Mouse (Mus musculus) spleen, adult 2 months (tissue): ENCODE data around the gene Gm4881. TPM values are rescaled to one million over a fixed set of nuclear protein-coding genes. Genes with fewer than 3 reads are reported as not detected.

Experiments used
- DNase-seq, 2 experiments: peaks; one replicate each; pipeline versions ENCODE4 v3.0.0 to v3.0.0-alpha.2; 2012 to 2021; ENCODE audit warnings: low spot score in 2 of 2, low read depth in 1 of 2
- H3K27ac ChIP-seq: fragments of 200-500 bp; 2 replicates; pipeline ENCODE4 v1.5.1; 2012; ENCODE audit warnings: low read length, inconsistent platforms; ENCODE audit not compliant: insufficient read depth
- H3K27me3 ChIP-seq: fragments of 200-500 bp; 2 replicates; pipeline ENCODE4 v1.6.1; 2012; ENCODE audit warnings: mild to moderate bottlenecking, moderate library complexity, low read length, inconsistent platforms; ENCODE audit not compliant: control insufficient read depth, insufficient read depth
- H3K36me3 ChIP-seq: fragments of 200-500 bp; 2 replicates; pipeline ENCODE4 v1.6.1; 2012; ENCODE audit warnings: mild to moderate bottlenecking, low read length, inconsistent platforms; ENCODE audit not compliant: control insufficient read depth, insufficient read depth
- H3K4me1 ChIP-seq: fragments of 200-500 bp; 2 replicates; pipeline ENCODE4 v1.6.1; 2011; ENCODE audit warnings: inconsistent platforms; ENCODE audit not compliant: control insufficient read depth, insufficient read depth, insufficient read length
- H3K4me3 ChIP-seq: fragments of 200-500 bp; 2 replicates; pipeline ENCODE4 v1.5.1; 2011; ENCODE audit warnings: mild to moderate bottlenecking, inconsistent platforms; ENCODE audit not compliant: insufficient read depth, insufficient read length; ENCODE audit errors: extremely low read depth
- CTCF ChIP-seq: fragments of 200-500 bp; IDR thresholded peaks from 2 replicates; pipeline ENCODE4 v1.5.1; 2011; ENCODE audit warnings: mild to moderate bottlenecking, inconsistent platforms; ENCODE audit not compliant: insufficient read depth, insufficient read length, insufficient replicate concordance; ENCODE audit errors: extremely low read depth
- POLR2A ChIP-seq: fragments of 200-500 bp; IDR thresholded peaks from 2 replicates; pipeline ENCODE4 v1.6.1; 2011; ENCODE audit warnings: low read depth, low read length, inconsistent platforms
- WGBS: fragments of 180-500 bp; shearing (Covaris S2); methylation state at CpG from one replicate; pipeline ENCODE4 v1.1.7; 2018; 5-methylcytosine and 5-hydroxymethylcytosine counted together
- polyA plus RNA-seq: library from polyadenylated mRNA; depleted of rRNA; stranded (reverse); fragments of >200 nt; gene quantifications from 2 replicates; pipeline ENCODE4 v1.2.3, GENCODE M21; 2012

Gm4881 gene
- polyA plus RNA-seq, 1 experiment: not detected

GRCm38 (mm10) chr7:24971261-24971971 lies 27.1 kb upstream of the Gm4881 start:
- Histone ChIP-seq H3K36me3 (peaks cover 6% of the 10 kb centered on the region), H3K27me3 (no peaks in the 10 kb centered on the region), H3K27ac (no peak overlapping the region), H3K4me1 (no peaks in the 10 kb centered on the region), H3K4me3 (peak overlapping the region; percentile 79)
- WGBS: 17% methylated on average over 19 of the region's 19 CpGs
- DNase-seq: peak in 1 of 2 experiments; percentile 41
- TF ChIP-seq POLR2A: no peak
- peak; percentile 51; the same call in 1 of the 2 replicates for TF ChIP-seq CTCF

- no peak overlapping the region for H3K27ac ChIP-seq
- H3K4me1 ChIP-seq: no peaks in the 10 kb centered on the region
- TF ChIP-seq POLR2A: no peak
- no peak for TF ChIP-seq CTCF
- H3K36me3 ChIP-seq: peaks cover 6% of the 10 kb centered on the region
- no peaks in the 10 kb centered on the region for H3K27me3 ChIP-seq
- H3K4me3 ChIP-seq: no peak overlapping the region
- WGBS: 92% methylated on average over 3 of the region's 3 CpGs
- no peak for DNase-seq
Observed at GRCm38 (mm10) chr7:24970341-24970740, 26.0 kb upstream of the Gm4881 start.

GRCm38 (mm10) chr7:24969805-24970204 lies 25.5 kb upstream of the Gm4881 start:
- no peaks in the 10 kb centered on the region for H3K27me3 ChIP-seq
- WGBS: 87% methylated on average over 12 of the region's 12 CpGs
- DNase-seq: no peak
- H3K4me1 ChIP-seq: no peaks in the 10 kb centered on the region; the same call in 1 of the 2 replicates
- H3K4me3 ChIP-seq: no peak overlapping the region
- H3K36me3 ChIP-seq: peaks cover 6% of the 10 kb centered on the region
- H3K27ac ChIP-seq: no peak overlapping the region
- TF ChIP-seq CTCF: no peak
- TF ChIP-seq POLR2A: no peak

GRCm38 (mm10) chr7:24968463-24968862 lies 24.2 kb upstream of the Gm4881 start:
- no peak for TF ChIP-seq CTCF
- no peak for TF ChIP-seq POLR2A
- Histone ChIP-seq H3K27ac (no peak overlapping the region), H3K4me3 (no peak overlapping the region), H3K27me3 (no peaks in the 10 kb centered on the region), H3K36me3 (peaks cover 6% of the 10 kb centered on the region), H3K4me1 (no peaks in the 10 kb centered on the region; the same call in 1 of the 2 replicates)
- WGBS: 91% methylated on average over 6 of the region's 6 CpGs
- DNase-seq: no peak

GRCm38 (mm10) chr7:24967966-24968365 lies 23.7 kb upstream of the Gm4881 start:
- no peaks in the 10 kb centered on the region; the same call in 1 of the 2 replicates for H3K4me1 ChIP-seq
- TF ChIP-seq POLR2A (no peak), CTCF (no peak)
- no peak overlapping the region for H3K27ac ChIP-seq
- WGBS: 91% methylated on average over 8 of the region's 8 CpGs
- DNase-seq: no peak
- H3K36me3 ChIP-seq: peaks cover 6% of the 10 kb centered on the region
- H3K27me3 ChIP-seq: no peaks in the 10 kb centered on the region
- no peak overlapping the region for H3K4me3 ChIP-seq

- 8% methylated on average over 5 of the region's 5 CpGs for WGBS
- TF ChIP-seq POLR2A (no peak), CTCF (peak; percentile 77; the same call in 1 of the 2 replicates)
- H3K36me3 ChIP-seq: peaks cover 6% of the 10 kb centered on the region
- peak; percentile 56 to 81 for DNase-seq
- no peak overlapping the region for H3K27ac ChIP-seq
- no peak overlapping the region for H3K4me3 ChIP-seq
- no peaks in the 10 kb centered on the region for H3K27me3 ChIP-seq
- no peaks in the 10 kb centered on the region; the same call in 1 of the 2 replicates for H3K4me1 ChIP-seq
Observed at GRCm38 (mm10) chr7:24964897-24965535, 20.7 kb upstream of the Gm4881 start.
